Comparison of ENCODE assay signal across 31 mouse cellular contexts in genomic region chr9:15874506-15875160, GRCm38 (mm10). TPM values are rescaled to one million over a fixed set of nuclear protein-coding genes. Genes with fewer than 3 reads are reported as not detected.
DNase-seq lines count a peak whose midpoint lies in the region; ATAC-seq lines count a peak whose summit lies in the region.
"Had no signal": no experiment of that assay in that cellular context is flagged by ENCODE, and none has a peak within 500 bp of the region (broad histone marks: within the 10 kb centered on the region; RNA-seq: fewer than 3 reads in every experiment).

Gene Mtnr1b, minus strand, starts transcription at chr9:15874556.

- intact Hi-C loops in gastrocnemius, postnatal 14 days (cut with DNase I; ENCODE audit: low total_unique reads): no loop called here

- H3K27ac ChIP-seq in hindbrain, embryonic 13.5 days: no peak within 1 kb of the TSS
- no peak within 1 kb of the TSS for H3K27ac ChIP-seq in hindbrain, embryonic 11.5 days (ENCODE audit: low read depth, low read length)
- no peak within 1 kb of the TSS for H3K27ac ChIP-seq in midbrain, embryonic 11.5 days (ENCODE audit: low read depth, low read length)
- H3K27ac ChIP-seq in midbrain, embryonic 10.5 days (replicated peaks): no peak within 1 kb of the TSS
- no peak within 1 kb of the TSS for H3K27ac ChIP-seq in neural tube, embryonic 15.5 days (replicated peaks)
- H3K27ac ChIP-seq: embryonic facial prominence, embryonic 15.5 days; heart, embryonic 13.5 days; intestine, embryonic 15.5 days; limb, embryonic 12.5 days; macrophage; stomach, embryonic 15.5 days had no signal

- DNase-seq in hindbrain, embryonic 11.5 days (ENCODE audit: low spot score): no peak
- DNase-seq in midbrain, embryonic 11.5 days (ENCODE audit: low spot score, missing footprints): peak; percentile 54
- no peak for DNase-seq in midbrain, embryonic 10.5 days (ENCODE audit: low spot score)
- DNase-seq in ES-CJ7 (ENCODE audit: low read depth, low spot score): peak; percentile 6
- no peak for DNase-seq in gastrocnemius, postnatal 14 days
- DNase-seq: adrenal gland, postnatal 36 days; cerebellum, adult 9-10 months; heart, postnatal 36 days; kidney, adult 8-10 months; kidney, postnatal 10 days; liver, postnatal 0 days; right cerebral cortex, adult 18-20 months; thymus, postnatal 25 days had no signal

- no peak within 1 kb of the TSS for H3K4me3 ChIP-seq in hindbrain, embryonic 13.5 days
- no peak within 1 kb of the TSS for H3K4me3 ChIP-seq in hindbrain, embryonic 11.5 days (ENCODE audit: low read depth, low read length)
- H3K4me3 ChIP-seq in midbrain, embryonic 11.5 days (ENCODE audit: low read depth, low read length): no peak within 1 kb of the TSS
- H3K4me3 ChIP-seq in midbrain, embryonic 10.5 days: no peak within 1 kb of the TSS
- H3K4me3 ChIP-seq in neural tube, embryonic 15.5 days (replicated peaks): no peak within 1 kb of the TSS
- H3K4me3 ChIP-seq: embryonic facial prominence, embryonic 15.5 days; heart, embryonic 13.5 days; intestine, embryonic 15.5 days; limb, embryonic 12.5 days; stomach, embryonic 15.5 days had no signal

- no peaks in the 10 kb centered on the region for H3K36me3 ChIP-seq in hindbrain, embryonic 13.5 days
- H3K36me3 ChIP-seq in hindbrain, embryonic 11.5 days (ENCODE audit: control insufficient read depth, insufficient read depth, low read length): no peaks in the 10 kb centered on the region
- no peaks in the 10 kb centered on the region for H3K36me3 ChIP-seq in midbrain, embryonic 11.5 days (ENCODE audit: control insufficient read depth, insufficient read depth, low read length)
- H3K36me3 ChIP-seq in midbrain, embryonic 10.5 days: no peaks in the 10 kb centered on the region
- no peaks in the 10 kb centered on the region for H3K36me3 ChIP-seq in neural tube, embryonic 15.5 days
- H3K36me3 ChIP-seq: embryonic facial prominence, embryonic 15.5 days; heart, embryonic 13.5 days; intestine, embryonic 15.5 days; limb, embryonic 12.5 days; stomach, embryonic 15.5 days had no signal

- H3K27me3 ChIP-seq in hindbrain, embryonic 13.5 days: peaks cover 10% of the 10 kb centered on the region
- no peaks in the 10 kb centered on the region for H3K27me3 ChIP-seq in hindbrain, embryonic 11.5 days (ENCODE audit: control insufficient read depth, insufficient read depth, low read length)
- H3K27me3 ChIP-seq in midbrain, embryonic 11.5 days (ENCODE audit: control insufficient read depth, insufficient read depth, low read length): no peaks in the 10 kb centered on the region
- peaks cover 14% of the 10 kb centered on the region for H3K27me3 ChIP-seq in midbrain, embryonic 10.5 days (ENCODE audit: low read depth, poor library complexity, severe bottlenecking)
- peaks cover 6% of the 10 kb centered on the region; the same call in 1 of the 2 replicates for H3K27me3 ChIP-seq in neural tube, embryonic 15.5 days (replicated peaks)
- H3K27me3 ChIP-seq: intestine, embryonic 15.5 days had no signal

- H3K4me1 ChIP-seq in hindbrain, embryonic 13.5 days (replicated peaks): 0 out of 2 replicates have a peak, but pooled peaks cover 3% of the 10 kb centered on the region
- H3K4me1 ChIP-seq in hindbrain, embryonic 11.5 days (replicated peaks; ENCODE audit: control insufficient read depth, insufficient read depth, low read length): no peaks in the 10 kb centered on the region
- H3K4me1 ChIP-seq in midbrain, embryonic 11.5 days (ENCODE audit: control insufficient read depth, insufficient read depth, low read length): no peaks in the 10 kb centered on the region
- H3K4me1 ChIP-seq in midbrain, embryonic 10.5 days: no peaks in the 10 kb centered on the region
- H3K4me1 ChIP-seq in neural tube, embryonic 15.5 days: no peaks in the 10 kb centered on the region
- H3K4me1 ChIP-seq: embryonic facial prominence, embryonic 15.5 days; intestine, embryonic 15.5 days; limb, embryonic 12.5 days; stomach, embryonic 15.5 days had no signal

- H3K4me2 ChIP-seq in hindbrain, embryonic 13.5 days: 0 out of 2 replicates have a peak within 1 kb of the TSS, but pooled peaks have one; percentile 14
- H3K4me2 ChIP-seq in hindbrain, embryonic 11.5 days (replicated peaks; ENCODE audit: low read depth, low read length): no peak within 1 kb of the TSS
- H3K4me2 ChIP-seq in midbrain, embryonic 11.5 days: no peak within 1 kb of the TSS
- H3K4me2 ChIP-seq in neural tube, embryonic 15.5 days: peak within 1 kb of the TSS; percentile 13; the same call in 1 of the 2 replicates
- H3K4me2 ChIP-seq: embryonic facial prominence, embryonic 15.5 days; heart, embryonic 13.5 days; intestine, embryonic 15.5 days; limb, embryonic 12.5 days; liver, embryonic 11.5 days; stomach, embryonic 15.5 days had no signal

- no peaks in the 10 kb centered on the region for H3K9me3 ChIP-seq in hindbrain, embryonic 13.5 days
- H3K9me3 ChIP-seq in hindbrain, embryonic 11.5 days (ENCODE audit: control insufficient read depth, low read length): no peaks in the 10 kb centered on the region
- no peaks in the 10 kb centered on the region for H3K9me3 ChIP-seq in midbrain, embryonic 11.5 days (ENCODE audit: control insufficient read depth, low read length)
- H3K9me3 ChIP-seq in midbrain, embryonic 10.5 days (replicated peaks): no peaks in the 10 kb centered on the region
- H3K9me3 ChIP-seq in neural tube, embryonic 15.5 days (replicated peaks): no peaks in the 10 kb centered on the region
- H3K9me3 ChIP-seq: embryonic facial prominence, embryonic 15.5 days; heart, embryonic 13.5 days; intestine, embryonic 15.5 days; limb, embryonic 12.5 days; stomach, embryonic 15.5 days had no signal

- H3K9ac ChIP-seq in hindbrain, embryonic 13.5 days: no peak within 1 kb of the TSS
- H3K9ac ChIP-seq in hindbrain, embryonic 11.5 days (ENCODE audit: low read depth, low read length): no peak within 1 kb of the TSS
- H3K9ac ChIP-seq in midbrain, embryonic 11.5 days (ENCODE audit: low read length): no peak within 1 kb of the TSS
- H3K9ac ChIP-seq in neural tube, embryonic 15.5 days (replicated peaks): no peak within 1 kb of the TSS
- H3K9ac ChIP-seq: embryonic facial prominence, embryonic 15.5 days; heart, embryonic 13.5 days; intestine, embryonic 15.5 days; limb, embryonic 12.5 days; liver, postnatal 0 days; stomach, embryonic 15.5 days had no signal

- ATAC-seq in hindbrain, embryonic 13.5 days (ENCODE audit: low FRiP score): no peak
- no peak for ATAC-seq in hindbrain, embryonic 11.5 days (ENCODE audit: low FRiP score)
- ATAC-seq in midbrain, embryonic 11.5 days (ENCODE audit: low FRiP score): no peak
- no peak for ATAC-seq in neural tube, embryonic 15.5 days (ENCODE audit: low FRiP score)
- ATAC-seq: forebrain, embryonic 16.5 days; intestine, embryonic 15.5 days; liver, postnatal 0 days; lung, postnatal 0 days had no signal

- 60% methylated on average over 19 of the region's 19 CpGs for WGBS in hindbrain, embryonic 13.5 days
- WGBS in hindbrain, embryonic 11.5 days: 60% methylated on average over 19 of the region's 19 CpGs
- WGBS in midbrain, embryonic 11.5 days: 53% methylated on average over 19 of the region's 19 CpGs
- WGBS in midbrain, embryonic 10.5 days: 47% methylated on average over 19 of the region's 19 CpGs
- WGBS in neural tube, embryonic 15.5 days: 61% methylated on average over 19 of the region's 19 CpGs

RNA-seq across cellular contexts. Expression of gene Mtnr1b, which starts in this region (rescaled TPM):
- polyA plus RNA-seq in hindbrain, embryonic 13.5 days (2015; fragmentation: Nextera tagmentation; extraction: Ambion mirVana): not detected in 2 replicates
- polyA plus RNA-seq in hindbrain, embryonic 11.5 days (2014; fragmentation: Nextera tagmentation; extraction: Ambion mirVana): not detected in 2 replicates
- not detected in 2 replicates for polyA plus RNA-seq in midbrain, embryonic 11.5 days (2014; fragmentation: Nextera tagmentation; extraction: Ambion mirVana)
- polyA plus RNA-seq in midbrain, embryonic 10.5 days (2016; fragmentation: Nextera tagmentation; extraction: Ambion mirVana): not detected in 2 replicates
- not detected in 2 replicates for polyA plus RNA-seq in neural tube, embryonic 15.5 days (2015; fragmentation: Nextera tagmentation; extraction: Ambion mirVana)
- total RNA-seq in gastrocnemius, postnatal 14 days (2021): not detected
- total RNA-seq: adrenal gland, adult 18-20 months; adrenal gland, postnatal 36 days; common myeloid progenitor, adult 5-6 weeks; gastrocnemius, postnatal 4 days; heart, postnatal 36 days; layer of hippocampus, postnatal 14 days; left cerebral cortex, postnatal 14 days had no signal
- polyA plus RNA-seq: C2C12; embryonic facial prominence, embryonic 15.5 days; forebrain, embryonic 16.5 days; heart, embryonic 13.5 days; intestine, embryonic 15.5 days; limb, embryonic 12.5 days; liver, embryonic 11.5 days; liver, postnatal 0 days; lung, postnatal 0 days; macrophage; neural tube, embryonic 14.5 days; stomach, embryonic 15.5 days had no signal

Comparison
In these comparisons a context has a peak if more than half of its experiments do, and no peak if none do; other contexts are left out.
1. H3K4me2 ChIP-seq: peak in hindbrain, embryonic 13.5 days (single experiment) and neural tube, embryonic 15.5 days (single experiment); none in hindbrain, embryonic 11.5 days (single experiment) and midbrain, embryonic 11.5 days (single experiment).
2. Peak in DNase-seq in midbrain, embryonic 11.5 days; RNA of the gene not detected or under 1 TPM.